Mouse (Mus musculus) spleen, embryonic (tissue): ENCODE measurements around the gene Hoxa5.

Experiments
- CTCF ChIA-PET: fragments of 350-600 bp; sonication (Branson Sonifier 250); formaldehyde crosslinking; loops from one replicate; lab custom pipeline; 2022; lab: Charles Lee

Hoxa5 gene

DNA sequence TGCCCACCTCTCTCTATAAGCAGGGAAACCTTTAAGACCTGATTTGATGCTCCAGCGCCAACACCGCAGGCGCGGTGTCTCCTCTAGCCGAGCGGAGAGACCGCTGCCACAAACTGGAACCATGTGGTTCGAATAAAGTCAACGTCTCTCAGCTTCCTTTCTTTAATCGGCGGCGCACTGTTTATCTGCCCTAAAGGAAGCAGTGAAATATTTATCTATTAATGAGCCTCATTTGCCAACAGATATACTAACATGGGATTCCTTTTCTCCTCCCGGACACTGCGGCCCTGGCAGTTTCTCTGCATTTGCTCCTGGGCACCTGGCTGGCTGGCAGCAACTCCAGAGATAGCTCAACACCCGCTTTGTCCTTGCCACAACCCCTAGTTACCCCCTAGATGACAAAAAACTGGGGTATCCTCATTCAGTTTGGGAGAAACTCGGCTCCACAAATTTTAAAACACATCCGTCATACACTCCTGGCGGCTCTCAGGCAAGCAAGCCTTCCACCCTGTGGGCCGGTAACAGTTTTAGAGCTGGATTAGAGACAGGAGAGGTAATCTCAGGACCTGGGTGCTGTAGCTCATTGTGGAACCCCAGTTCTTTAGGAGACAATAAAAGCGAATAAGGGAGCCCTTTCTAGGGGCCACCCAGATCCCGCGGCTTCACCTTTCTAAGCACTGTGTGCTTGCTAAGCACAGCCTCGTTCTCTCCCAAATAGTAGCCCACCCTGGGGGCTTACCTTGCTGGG, 13.7 kb upstream of the Hoxa5 start:
- CTCF ChIA-PET, result interaction anchor here (0.5 to 0.9 kb wide), 3 partner anchors 12 to 999 kb away, joined by 3 to 4 read pairs (median 3); no protein-coding TSS in a partner anchor

DNA sequence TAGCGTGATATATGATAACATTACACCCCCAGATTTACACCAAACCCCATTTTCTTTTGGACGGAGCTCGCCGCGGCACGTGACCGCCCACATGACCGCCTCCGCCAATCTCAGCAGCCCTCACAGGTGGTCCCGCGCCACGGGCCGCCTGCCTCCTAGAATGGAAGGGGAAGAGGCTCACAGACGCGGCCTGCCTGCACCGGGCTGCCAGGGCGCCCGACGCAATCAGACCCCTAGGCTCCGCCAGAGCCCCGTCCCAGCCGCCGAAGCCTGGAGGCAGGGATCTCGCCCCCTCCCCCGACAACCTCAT, 13.0 kb upstream of the Hoxa5 start:
- CTCF ChIA-PET, result interaction anchor here (0.6 to 0.9 kb wide), 2 partner anchors 12 to 999 kb away, joined by 3 to 4 read pairs; no protein-coding TSS in a partner anchor

DNA sequence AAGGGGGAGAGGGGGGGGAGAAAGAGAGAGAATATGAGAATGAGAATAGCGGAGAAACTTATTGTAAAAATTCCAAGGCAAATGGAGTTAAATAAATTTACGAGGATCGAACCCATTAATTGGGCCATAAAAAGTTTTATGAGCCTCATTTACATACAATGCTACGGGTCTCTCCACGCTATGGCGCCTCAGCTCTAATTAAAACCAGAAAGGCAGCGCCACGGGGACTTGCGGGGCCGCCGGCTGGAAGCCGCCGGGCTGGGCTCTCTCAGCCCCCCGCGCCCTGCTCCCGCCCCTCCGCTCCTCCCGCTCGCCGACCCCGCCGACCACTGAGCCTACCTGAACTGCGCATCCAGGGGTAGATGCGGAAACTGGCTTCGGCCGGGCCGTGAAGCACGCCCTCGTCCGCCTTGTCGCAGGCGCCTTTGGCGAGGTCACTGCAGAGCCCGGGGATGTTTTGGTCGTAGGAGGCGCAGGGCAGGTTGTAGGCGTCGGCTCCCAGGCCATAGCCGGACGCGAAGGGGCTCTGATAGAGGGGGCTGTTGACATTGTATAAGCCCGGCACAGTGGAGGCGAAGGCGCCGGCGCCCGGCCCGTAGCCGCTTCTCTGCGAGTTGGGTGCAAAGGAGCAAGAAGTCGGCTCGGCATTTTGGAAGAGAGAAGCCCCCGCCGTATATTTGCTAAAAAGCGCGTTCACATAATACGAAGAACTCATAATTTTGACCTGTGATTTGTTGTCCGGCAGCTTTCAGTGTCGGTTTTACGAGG, 12.5 kb upstream of the Hoxa5 start:
- CTCF ChIA-PET, result no interaction called here

DNA sequence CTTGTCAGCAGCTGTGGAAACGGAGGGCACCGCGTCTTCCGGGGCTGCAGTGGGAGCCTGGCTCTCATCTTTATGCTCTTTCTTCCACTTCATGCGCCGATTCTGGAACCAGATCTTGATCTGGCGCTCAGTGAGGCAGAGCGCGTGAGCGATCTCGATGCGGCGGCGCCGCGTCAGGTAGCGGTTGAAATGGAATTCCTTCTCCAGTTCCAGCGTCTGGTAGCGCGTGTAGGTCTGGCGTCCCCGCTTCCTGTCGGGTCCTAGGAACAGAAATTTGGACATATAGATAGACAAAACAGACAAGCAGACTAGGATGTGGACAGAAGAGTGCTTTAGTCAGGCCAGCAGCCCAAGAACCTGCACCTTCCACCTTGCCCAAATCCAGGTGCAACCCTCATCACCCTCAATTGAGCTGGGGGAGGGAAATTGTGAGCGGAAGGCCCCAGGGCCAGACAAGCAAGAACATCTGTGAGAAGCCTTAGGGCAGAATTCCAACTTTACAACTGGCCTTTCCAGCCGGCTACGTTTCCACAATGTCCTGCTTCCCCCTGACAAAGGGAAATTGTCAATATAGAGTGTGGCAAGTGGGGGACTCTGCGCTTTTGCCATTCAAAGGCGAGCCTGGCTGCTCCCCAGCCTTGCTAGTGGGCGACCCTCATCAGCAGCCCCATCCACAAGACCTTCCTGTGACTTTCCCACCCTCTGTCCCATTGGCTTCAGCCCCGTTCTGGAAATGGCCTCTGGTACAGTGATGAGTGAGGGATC, 11.6 kb upstream of the Hoxa5 start:
- CTCF ChIA-PET, result no interaction called here

DNA sequence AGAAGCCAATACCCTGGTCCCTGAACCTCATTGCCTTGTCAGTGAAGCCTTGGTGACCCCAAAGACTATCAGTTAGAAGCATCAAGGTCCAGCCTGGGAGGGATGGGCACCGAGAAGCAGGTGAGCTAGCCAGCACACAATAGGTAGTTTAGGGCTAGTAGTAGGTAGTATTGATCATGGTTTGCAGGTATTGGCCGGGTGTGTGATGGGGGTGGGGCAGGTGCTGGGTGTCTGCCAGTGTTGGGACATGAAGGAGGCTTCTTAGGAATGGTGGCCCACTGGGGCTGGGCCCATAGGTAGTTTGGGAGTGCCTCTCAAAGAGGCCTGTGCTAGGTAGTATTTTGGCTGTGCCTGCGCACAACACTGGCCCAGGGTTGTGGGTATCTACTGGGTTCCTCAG, 10.7 kb upstream of the Hoxa5 start:
- CTCF ChIA-PET, result no interaction called here

DNA sequence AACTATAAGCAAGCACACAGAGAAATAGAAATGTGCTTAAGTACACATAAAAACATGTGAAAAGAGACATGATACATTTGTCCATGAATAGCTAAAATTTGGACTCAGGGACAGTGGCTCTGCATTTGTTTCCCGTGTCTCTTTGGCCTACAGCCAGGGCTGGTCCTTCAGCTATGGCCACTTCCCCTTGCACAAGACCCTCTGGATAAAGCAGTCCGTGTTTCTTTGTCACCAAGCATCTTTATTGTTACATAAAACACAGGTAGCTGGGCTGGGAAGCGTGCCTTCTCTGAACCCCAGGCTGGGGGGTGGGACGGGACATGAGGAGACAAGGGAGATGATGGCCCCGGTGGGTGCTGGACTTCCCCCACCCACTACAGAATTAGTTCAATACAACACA, 9.9 kb upstream of the Hoxa5 start:
- CTCF ChIA-PET, result interaction anchor here (0.6 to 0.7 kb wide), 2 partner anchors 386 to 1041 kb away, joined by 4 read pairs; no protein-coding TSS in a partner anchor

DNA sequence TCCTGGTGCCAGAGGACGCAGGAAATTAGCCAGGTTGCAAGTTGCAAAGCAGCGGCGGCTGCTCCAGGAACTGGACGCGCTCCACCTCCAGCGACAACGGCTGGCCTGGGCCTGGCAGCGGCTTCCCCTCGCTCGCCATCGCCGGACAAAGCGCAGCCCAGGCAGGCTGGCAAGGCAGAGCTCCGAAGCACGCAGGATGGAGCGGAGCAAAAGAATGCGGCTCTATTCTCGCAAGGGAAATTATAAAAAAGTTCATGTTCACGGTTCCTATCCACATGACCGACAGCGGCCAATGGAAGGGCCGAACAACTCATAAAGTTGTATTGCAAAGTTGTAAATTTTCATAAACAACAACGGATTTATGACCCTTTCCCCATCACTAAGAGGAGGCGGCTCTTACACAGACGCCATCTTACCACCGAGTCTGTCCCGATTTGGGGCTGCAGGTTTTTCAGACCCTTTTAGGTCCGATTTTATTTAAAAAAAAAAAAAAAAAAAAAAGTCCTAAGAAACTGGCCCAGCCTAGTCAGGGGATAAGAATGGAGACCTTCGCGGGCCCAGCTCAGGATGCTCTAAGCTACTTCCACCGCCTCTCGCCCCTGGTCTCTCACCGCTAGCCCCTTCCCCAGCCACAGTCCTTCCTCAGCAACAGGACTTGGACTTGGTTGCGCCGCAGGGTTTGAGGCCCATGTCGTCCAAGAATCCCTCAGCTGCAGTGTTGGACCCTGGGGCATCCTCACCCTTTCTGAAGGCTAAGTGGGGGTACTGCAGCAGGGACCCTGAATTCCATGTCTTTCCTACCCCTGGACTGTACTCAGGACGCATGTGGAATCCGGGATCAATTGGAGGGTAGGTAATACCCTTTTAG, 9.0 kb upstream of the Hoxa5 start, which contains the start of the genes Hoxa3 and Gm28308:
TSS of gene Hoxa3 (minus strand) at position 218 of the 868 bp plus-strand sequence.
TSS of gene Gm28308 (minus strand) at position 221 of the 868 bp plus-strand sequence.
- CTCF ChIA-PET, result interaction anchor here (0.6 to 0.7 kb wide), 2 partner anchors 499 to 1040 kb away, joined by 4 to 14 read pairs; no protein-coding TSS in a partner anchor

DNA sequence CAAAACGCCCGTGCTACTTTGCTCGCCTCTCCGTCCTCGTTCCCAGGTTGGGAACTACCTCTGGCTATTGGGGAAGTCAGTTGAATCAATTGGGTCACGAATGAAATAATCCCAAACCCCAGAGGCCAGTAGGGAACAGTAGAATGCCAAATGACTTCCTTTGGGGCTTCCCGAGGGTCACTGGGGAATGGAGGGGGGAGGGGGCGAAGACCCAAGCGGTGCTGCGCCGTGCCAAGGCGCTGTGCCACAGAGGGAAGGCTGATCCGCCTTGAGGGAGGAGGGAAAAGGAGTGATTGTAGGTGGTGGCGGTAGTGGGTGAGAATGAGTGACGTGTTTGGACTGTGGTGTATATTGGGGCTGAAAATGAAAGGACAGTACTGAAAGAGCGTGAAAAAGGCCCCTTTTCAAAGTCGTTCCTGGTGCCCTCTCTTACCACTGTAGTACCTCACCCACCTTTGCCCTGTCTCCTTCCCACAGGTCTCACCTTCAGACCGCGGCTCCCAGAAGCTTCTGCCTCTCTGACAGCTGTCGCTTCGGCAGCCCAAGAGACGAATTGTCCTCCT, 8.2 kb upstream of the Hoxa5 start:
- CTCF ChIA-PET, result interaction anchor here (1.5 kb wide), 1 partner anchor 28 kb away, joined by 4 read pairs; the partner anchor contains the start of gene Hoxa10

DNA sequence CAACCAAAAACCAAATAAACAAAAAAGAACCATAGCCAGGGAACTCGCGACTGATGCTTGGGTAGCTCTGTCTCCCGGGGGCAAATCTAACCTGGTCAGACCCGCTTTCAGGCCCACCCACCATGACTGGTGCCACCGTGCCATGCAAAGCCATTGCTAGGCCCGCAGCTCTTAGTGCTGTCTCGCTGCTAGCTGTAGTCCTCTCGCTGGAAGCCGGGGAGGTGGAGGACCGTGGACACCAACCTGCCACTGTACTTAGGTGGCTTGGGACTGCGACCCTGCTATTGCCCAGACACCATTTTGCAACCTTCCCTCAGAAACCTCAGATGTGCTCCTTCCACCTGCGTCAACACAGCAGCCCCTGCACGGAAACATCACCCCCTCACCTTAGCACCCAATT, 7.6 kb upstream of the Hoxa5 start:
- CTCF ChIA-PET, result interaction anchor here (0.8 to 1.5 kb wide), 2 partner anchors 9 to 29 kb away, joined by 3 to 4 read pairs; partner anchors contain the start of gene Hoxa10

DNA sequence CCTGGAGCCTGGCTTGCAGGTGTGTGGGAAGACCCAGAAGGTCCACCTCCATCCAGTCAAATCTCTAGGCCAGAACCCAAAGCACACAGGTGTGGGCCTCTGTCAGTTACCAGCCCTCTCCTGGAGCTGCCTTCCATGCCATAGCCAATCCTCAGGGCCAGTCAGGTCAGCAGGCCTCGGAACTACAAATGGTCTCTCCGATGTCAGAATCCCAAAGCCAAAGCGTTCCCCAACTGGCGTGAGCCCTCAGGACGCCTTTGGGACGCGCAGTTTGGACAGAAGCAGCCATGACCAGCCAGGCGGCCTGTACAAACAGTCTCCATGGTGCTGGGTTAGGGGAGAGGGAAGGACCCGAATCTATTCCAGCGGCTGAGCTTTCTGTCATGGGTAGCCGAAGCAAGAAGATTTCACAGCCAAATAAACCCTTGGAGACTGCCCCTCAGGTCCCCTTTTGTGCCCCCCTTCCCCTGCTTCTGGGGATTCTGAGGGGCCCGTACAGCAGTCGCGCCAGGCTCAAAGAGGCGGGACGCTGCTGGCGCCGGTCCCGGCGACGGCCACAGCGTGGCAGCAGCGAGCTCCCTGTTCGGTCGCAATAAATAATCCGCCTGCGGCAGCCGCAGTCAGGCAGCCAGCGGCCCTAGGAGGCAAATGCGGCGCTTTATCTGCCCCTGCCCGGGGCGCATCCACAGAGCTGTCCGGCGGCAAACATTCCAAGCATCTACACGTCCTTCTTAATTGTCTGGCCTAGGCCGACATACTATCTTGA, 7.0 kb upstream of the Hoxa5 start:
- CTCF ChIA-PET, result interaction anchor here (0.8 to 1.5 kb wide), 2 partner anchors 10 to 29 kb away, joined by 3 to 4 read pairs; partner anchors contain the start of gene Hoxa10

DNA sequence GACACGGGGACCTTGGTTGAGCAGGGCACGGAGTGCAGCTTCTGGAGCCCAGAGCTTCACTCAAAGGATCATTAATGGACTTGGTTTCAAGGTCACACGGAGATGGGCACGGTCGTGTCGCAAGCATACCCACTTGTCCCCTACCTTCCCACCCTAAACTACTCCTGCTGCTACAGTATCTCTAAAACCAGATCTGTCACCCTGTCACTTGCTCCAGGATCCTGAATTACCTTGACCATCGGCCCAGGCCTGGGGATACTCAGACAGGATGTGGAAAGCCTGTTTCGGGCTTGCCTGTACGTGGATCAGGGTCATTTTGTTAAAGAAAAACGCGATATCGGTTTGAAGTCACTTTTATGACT, 5.3 kb upstream of the Hoxa5 start:
- CTCF ChIA-PET, result interaction anchor here (1.0 kb wide), 1 partner anchor 12 kb away, joined by 4 read pairs; the partner anchor contains the start of gene Hoxa7

DNA sequence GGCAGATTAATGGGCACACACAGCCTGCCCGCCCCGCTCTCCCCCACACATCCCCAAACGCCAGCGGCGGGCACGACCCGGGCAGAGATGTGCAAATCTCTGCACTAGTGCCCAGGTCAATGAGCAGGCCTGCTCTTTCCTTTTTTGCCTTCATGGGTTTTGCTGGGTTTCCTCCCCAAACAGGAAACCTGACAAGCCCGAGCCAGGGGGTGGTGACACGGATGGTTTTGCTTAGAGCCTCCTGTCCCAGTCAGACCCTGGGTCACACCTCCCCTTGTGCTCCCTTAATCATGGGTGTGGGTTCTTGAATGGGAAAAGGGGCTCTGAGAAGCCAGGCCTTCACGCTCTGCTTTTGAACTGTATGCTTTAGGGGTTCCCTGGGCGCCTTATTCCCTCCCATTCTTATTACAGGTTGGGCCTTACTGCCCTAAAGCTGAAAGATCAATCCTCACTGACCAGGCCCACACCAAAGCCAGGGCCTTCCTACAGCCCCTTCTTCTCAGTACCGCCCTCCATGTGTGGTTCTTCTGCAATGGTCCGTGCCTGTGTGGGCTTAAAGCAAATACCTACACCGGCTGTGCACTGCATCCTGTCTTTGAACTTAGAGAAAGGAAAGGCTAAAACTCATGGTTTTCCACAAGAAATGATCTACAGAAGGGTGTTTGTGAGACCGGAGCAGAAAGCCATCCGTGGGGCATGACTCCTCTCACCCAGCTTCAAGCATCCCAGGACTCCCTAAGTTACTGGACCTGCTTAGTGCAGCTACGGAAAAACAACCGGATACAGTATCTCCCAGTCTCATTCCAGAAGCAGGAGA, 4.7 kb upstream of the Hoxa5 start:
- CTCF ChIA-PET, result no interaction called here

DNA sequence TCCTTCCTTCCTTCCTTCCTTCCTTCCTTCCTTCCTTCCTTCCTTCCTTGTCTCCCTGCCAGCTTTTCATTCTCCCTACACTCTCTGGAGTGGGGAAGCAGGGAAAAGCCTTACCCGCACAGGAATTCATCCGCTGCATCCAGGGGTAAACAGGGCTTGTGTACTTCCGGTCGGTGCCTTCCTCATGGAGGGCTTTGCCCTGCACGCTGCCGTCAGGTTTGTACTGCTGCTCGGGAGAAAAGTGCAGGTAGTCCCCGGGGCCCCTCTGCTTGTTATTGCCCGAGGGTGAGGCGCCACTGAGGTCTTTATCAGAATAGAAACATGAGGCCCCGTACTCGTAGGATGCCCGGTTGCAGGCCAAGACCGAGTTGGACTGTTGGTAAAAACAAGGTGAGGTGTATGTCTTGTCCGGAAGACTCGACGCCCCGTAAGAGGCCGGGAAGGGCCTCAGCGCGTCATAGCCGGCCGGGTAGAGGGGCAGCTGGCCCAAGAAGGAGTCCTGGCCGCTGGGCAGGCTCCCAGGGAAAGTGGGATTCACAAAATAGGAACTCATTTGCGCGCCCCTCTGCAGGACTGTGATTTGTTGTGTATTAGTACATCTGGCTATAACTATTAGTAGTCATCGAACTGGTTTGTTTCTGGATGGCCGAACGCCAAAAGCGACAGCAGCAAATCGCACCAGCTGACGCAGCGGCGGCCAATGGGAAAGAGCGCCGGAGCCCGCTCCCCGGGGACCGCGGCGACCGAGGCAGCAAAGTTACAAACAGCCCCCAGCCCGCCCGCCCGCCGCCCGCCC, 3.9 kb upstream of the Hoxa5 start, which contains the start of gene Hoxa6:
TSS of gene Hoxa6 (minus strand) at position 651 of the 796 bp plus-strand sequence.
- CTCF ChIA-PET, result no interaction called here

DNA sequence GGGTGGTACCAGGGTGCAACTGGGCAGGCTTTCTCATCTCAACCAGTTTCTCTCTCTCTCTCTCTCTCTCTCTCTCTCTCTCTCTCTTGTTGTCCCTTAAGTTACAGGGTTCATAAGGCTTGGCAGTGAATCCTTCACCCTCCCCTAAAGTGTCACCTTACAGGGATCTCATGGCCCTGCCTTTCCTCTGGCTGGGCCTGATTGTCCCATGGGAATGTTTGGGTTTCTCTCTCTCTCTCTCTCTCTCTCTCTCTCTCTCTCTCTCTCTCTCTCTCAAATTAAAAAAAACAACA, 3.2 kb upstream of the Hoxa5 start:
- CTCF ChIA-PET, result no interaction called here

DNA sequence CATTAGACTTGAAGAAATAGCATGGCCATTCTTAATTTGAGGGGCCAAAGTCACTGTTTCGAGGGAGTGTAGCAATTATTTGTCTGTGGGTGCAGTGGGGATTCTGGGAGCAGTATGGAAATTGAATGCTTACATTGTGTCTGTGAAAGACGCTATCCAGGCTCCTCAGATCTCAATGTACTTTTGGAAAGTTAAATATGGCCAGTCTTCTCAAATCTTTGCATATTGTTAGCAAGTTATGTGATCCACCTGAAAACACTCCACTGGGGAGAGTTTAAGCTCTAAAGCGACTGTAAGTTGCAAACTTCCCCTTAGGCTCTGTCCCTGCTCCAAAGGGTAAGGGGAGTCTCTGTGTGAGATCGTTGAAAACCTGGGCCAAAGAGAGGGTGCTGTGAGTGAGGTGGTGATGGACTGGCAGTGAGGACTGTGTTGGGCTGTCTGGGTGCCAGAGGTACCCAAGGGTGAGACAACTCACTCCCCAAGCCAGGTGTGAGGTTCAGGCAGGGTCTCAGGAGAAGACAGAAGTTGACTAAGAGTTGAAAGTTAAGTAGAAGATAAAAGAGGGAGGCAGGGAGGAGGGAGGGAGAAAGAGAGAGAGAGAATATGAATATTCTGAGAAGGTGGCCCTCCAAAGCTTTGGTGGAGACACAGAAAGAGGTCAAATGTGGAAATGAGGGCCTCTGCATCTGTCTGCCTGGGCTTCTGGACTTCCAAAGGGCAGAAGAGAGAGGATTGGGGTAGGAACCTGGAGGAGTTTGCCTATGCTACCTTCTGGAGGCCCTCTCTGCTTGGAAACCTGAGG, 2.7 kb upstream of the Hoxa5 start:
- CTCF ChIA-PET, result no interaction called here

DNA sequence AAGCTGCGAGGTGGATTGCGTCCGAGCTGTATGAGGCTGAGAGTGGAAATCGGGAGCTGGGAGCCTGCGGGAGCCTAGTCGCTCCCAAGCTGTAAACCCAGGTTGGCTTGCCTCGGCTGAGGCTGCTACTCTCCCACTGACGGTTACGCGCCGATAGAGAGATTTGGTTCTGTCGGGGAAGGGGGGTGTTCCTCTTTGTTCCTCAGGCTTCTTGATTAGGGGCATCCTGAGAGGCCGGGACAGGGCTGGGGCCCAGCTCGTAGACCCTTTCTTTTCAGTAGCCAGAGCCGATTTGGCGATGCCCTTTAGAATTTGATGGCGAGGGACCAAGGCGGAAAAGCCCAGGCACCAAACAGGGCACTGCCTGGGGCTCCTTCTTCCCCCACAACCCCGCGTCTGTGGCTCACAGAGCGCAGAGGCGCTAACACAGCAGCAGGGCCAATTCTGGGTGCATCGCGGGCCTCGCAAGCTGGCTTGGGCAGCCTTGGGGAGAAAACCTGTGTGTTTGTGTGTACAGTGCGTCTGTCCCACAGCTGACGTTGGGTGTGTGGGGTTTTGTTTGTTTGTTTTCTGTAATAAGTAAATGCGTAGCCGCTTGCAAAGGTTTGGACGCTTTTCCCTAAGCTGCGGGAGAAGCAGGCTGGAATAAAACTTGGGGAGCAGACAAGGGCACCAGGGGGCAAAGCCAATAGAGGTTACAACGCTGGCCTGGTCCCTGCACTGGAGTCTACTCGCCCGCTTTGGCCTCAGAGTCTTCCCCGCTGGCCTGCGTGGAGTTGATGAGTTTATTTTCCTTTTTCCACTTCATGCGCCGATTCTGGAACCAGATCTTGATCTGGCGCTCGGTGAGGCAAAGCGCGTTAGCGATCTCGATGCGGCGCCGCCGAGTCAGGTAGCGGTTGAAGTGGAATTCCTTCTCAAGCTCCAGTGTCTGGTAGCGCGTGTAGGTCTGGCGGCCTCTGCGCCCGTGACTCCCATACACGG, 1.5 kb upstream of the Hoxa5 start:
- CTCF ChIA-PET, result no interaction called here
